Mouse (Mus musculus) lung, postnatal 14 days (tissue): ENCODE results near the gene Mob3a.
"Not testable (repeated sequence)": the region's sequence is repeated elsewhere in the genome, so short reads cannot be mapped to it uniquely, and the experiment has no call there.

Experiments used
- DNase-seq: peaks from one replicate; pipeline ENCODE4 v3.0.0; 2021

Mob3a gene

GRCm38 (mm10) chr10:80659213-80659612, 42.6 kb downstream of the Mob3a start:
- peak; percentile 92 for DNase-seq

DNA sequence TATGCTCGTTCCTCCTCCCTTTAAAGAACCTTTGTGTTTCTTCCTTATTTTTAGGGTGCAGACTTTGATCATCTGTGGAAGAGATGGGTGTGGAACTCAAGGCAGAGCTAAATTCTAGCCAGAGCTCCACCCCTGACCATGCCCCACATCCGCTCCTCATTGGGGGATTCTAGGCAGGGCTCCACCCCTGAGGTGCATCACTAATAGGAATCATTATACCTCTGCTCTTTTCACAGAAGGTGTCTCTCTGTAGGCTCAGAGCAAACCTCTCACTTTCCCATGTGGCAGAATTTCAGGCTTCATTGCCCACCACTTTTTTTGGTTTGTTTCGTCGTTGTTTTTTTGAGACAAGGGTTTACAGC, 43.0 kb downstream of the Mob3a start:
- DNase-seq = no peak

GRCm38 (mm10) chr10:80658194-80658840, 43.5 kb downstream of the Mob3a start:
- DNase-seq = no peak

DNA sequence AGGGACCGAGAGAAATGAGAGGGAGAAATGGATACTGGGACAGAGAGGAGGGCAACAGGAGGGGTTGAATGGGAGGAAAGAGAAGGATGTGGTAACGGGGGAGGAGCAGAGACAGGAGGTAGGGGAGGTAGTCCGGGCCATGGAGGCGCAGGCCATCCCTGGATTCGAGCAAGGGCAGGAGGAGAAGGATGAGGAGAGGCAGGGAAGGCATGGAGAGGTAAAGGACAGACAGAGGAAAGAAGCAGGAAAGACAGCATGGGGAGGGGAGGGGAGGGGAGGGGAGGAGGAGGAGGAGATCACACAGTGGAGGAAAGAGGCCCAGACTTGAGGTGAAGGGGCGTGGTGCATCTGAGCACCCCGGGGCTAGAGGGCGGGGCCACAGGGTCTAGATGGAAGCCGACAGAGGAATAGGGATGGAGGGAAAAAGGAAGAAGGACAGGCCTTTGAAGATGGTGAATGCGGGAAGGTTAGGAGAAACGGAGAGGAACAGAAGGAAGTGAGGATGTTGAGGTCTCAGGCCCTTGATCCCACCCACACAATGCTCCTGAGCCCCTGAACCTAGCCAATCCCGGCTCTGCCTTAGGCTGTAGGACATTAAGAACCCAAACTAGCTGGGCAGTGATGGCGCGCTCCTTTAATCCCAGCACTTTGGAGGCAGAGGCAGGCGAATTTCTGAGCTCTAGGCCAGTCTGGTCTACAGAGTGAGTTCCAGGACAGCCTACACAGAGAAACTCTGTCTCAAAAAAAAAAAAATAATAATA, 44.7 kb downstream of the Mob3a start, which contains the start of gene Btbd2:
Btbd2 (minus strand) TSS at position 209 of the 761 bp plus-strand sequence.
- no peak for DNase-seq

- DNase-seq = peak; percentile 99
Measured at GRCm38 (mm10) chr10:80656130-80656862, 45.5 kb downstream of the Mob3a start.

DNA sequence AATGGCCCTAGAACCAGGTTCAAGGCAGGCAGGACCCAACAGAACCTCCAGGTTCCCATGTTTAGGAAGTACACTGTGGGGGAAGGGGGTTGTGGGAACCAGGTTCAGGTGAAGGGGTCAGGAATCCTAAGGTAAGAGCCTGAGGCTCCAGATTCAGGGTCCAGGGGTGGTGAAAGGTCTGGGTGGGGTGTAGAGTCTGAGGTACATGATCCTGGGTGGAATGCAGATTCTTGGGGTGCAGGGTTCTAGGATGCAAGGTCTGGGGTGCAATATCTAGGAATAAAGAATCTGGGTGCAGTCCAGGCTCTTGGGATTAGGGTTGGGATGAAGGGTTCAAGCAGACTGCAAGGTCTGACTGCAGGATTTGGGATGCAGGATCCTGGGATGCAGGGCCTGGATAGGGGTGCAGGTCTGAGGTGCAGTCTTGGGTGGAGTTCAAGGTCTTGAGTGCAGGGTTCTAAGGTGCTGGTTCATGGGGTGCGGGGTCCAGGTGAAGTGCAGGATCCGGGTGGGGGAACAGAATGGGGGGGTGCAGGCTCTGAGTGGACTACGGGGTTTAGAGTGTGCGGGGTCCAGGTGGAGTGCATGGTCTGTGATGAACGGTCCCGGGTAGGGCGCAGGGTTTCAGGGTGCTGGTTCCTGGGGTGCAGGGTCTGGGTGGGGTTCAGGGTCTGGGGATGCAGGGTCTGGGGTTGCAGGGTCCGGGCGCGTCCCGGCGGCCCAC, 46.2 kb downstream of the Mob3a start:
- no peak for DNase-seq

DNA sequence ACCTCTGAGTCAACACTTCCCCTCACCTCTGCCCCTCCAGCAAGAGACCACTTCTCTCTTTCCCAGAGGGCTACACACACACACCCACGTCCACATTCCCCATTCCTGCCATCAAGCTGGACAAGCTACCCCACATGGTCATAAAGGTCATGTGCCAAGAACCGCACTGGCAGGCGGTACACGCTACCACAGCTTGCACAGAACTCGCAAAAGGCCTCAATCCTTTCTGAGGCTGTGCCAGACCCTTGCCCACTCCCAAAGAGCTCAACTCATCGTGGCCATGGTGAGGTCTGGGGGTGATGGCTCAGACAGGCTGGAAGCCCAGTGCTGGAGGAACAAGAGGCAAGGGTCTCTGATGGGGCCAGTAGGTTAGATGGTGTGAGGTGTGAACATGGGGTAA, 46.9 kb downstream of the Mob3a start:
- no peak for DNase-seq

- DNase-seq = no peak
Measured at GRCm38 (mm10) chr10:80653156-80653720, 48.5 kb downstream of the Mob3a start.

GRCm38 (mm10) chr10:80650392-80650791, 51.4 kb downstream of the Mob3a start:
- no peak for DNase-seq

DNA sequence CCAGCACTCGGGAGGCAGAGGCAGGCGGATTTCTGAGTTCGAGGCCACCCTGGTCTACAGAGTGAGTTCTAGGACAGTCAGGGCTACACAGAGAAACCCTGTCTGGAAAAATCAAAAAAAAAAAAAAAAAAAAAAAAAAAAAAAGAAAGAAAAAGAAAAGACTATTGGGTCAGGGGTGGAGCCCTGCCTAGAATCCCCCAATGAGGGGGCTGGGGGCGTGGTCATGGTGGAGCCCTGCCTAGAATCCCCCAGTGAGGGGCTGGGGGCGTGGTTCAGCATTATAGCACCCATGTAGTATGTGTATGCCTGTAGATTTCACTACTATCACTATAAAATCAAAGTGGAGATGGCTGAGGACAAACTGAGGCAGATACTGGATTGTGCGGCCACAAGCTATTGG, 51.9 kb downstream of the Mob3a start:
- DNase-seq = not testable (repeated sequence)

- no peak for DNase-seq
Measured at GRCm38 (mm10) chr10:80646936-80647335, 54.8 kb downstream of the Mob3a start.

GRCm38 (mm10) chr10:80635345-80635744, 66.4 kb downstream of the Mob3a start:
- no peak for DNase-seq
